10 mouse cellular contexts compared by ENCODE assay signal in the genomic region with DNA sequence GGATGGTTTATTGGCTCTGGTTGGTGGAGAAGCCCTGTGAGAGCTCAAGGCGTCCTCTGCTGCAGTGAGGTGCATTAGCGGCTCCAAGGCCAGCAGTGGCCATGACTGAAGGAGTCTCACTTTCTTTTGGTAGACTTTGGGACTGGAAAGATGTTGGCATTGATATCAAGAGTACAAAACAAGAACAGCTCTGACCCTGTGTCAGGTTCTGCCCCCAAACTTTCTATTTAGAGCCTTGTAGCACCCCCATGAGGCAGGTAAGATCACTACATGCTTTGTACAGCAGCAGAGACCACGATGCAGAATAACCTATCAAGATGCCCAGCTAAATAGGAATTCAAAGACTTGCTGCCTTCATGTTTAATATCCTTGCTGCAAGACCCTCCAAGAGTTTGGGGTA. TPM values are rescaled to one million over a fixed set of nuclear protein-coding genes. Genes with fewer than 3 reads are reported as not detected.
DNase-seq lines count a peak whose midpoint lies in the region; ATAC-seq lines count a peak whose summit lies in the region.
"Had no signal": no experiment of that assay in that cellular context is flagged by ENCODE, and none has a peak within 500 bp of the region (broad histone marks: within the 10 kb centered on the region; RNA-seq: fewer than 3 reads in every experiment).

No protein-coding gene starts in this region.

- peaks cover 3% of the 10 kb centered on the region for H3K27me3 ChIP-seq in lung, embryonic 16.5 days (ENCODE audit: control insufficient read depth, insufficient read depth, low read depth, low read length)
- H3K27me3 ChIP-seq in forebrain, embryonic 16.5 days (replicated peaks; ENCODE audit: control insufficient read depth, insufficient read depth, low read length) = no peaks in the 10 kb centered on the region
- H3K27me3 ChIP-seq in midbrain, embryonic 16.5 days (ENCODE audit: control insufficient read depth, insufficient read depth, low read depth, low read length) = no peaks in the 10 kb centered on the region
- H3K27me3 ChIP-seq in liver, embryonic 11.5 days (replicated peaks; ENCODE audit: control insufficient read depth, insufficient read depth, low read length) = peaks cover 7% of the 10 kb centered on the region; the same call in 1 of the 2 replicates

- H3K4me2 ChIP-seq in lung, embryonic 16.5 days (ENCODE audit: low read depth, low read length) = peak overlapping the region; percentile 33; the same call in 1 of the 2 replicates
- H3K4me2 ChIP-seq in forebrain, embryonic 16.5 days (ENCODE audit: low read length) = peak overlapping the region; percentile 44; the same call in 1 of the 2 replicates
- H3K4me2 ChIP-seq in midbrain, embryonic 16.5 days (ENCODE audit: low read length) = peak overlapping the region; percentile 47
- no peak overlapping the region for H3K4me2 ChIP-seq in liver, embryonic 11.5 days

- H3K27ac ChIP-seq in lung, embryonic 16.5 days (ENCODE audit: low read length) = no peak overlapping the region
- H3K27ac ChIP-seq in forebrain, embryonic 16.5 days (ENCODE audit: low read length) = no peak overlapping the region
- H3K27ac ChIP-seq in midbrain, embryonic 16.5 days (ENCODE audit: low read length) = no peak overlapping the region
- H3K27ac ChIP-seq in liver, embryonic 11.5 days (ENCODE audit: low read depth, low read length) = no peak overlapping the region

- no peak overlapping the region for H3K4me3 ChIP-seq in lung, embryonic 16.5 days (ENCODE audit: low read length)
- H3K4me3 ChIP-seq in forebrain, embryonic 16.5 days (replicated peaks; ENCODE audit: low read length) = no peak overlapping the region
- H3K4me3 ChIP-seq in midbrain, embryonic 16.5 days (ENCODE audit: low read depth, low read length) = peak overlapping the region; percentile 19; the same call in 1 of the 2 replicates
- H3K4me3 ChIP-seq in liver, embryonic 11.5 days (ENCODE audit: low read depth, low read length) = no peak overlapping the region
- H3K4me3 ChIP-seq: erythroblast, embryonic 14.5 days; megakaryocyte, embryonic 14.5 days had no signal

- H3K36me3 ChIP-seq in lung, embryonic 16.5 days (ENCODE audit: control insufficient read depth, insufficient read depth, low read length) = no peaks in the 10 kb centered on the region
- no peaks in the 10 kb centered on the region for H3K36me3 ChIP-seq in forebrain, embryonic 16.5 days (ENCODE audit: control insufficient read depth, insufficient read depth)
- no peaks in the 10 kb centered on the region for H3K36me3 ChIP-seq in midbrain, embryonic 16.5 days (ENCODE audit: control insufficient read depth, insufficient read depth, low read length)
- no peaks in the 10 kb centered on the region for H3K36me3 ChIP-seq in liver, embryonic 11.5 days (ENCODE audit: control insufficient read depth, insufficient read depth, low read length)

- H3K9me3 ChIP-seq in lung, embryonic 16.5 days (ENCODE audit: control insufficient read depth, low read length) = no peaks in the 10 kb centered on the region
- no peaks in the 10 kb centered on the region for H3K9me3 ChIP-seq in forebrain, embryonic 16.5 days (ENCODE audit: control insufficient read depth, low read length)
- H3K9me3 ChIP-seq in midbrain, embryonic 16.5 days (replicated peaks; ENCODE audit: control insufficient read depth, low read length, poor library complexity, severe bottlenecking) = no peaks in the 10 kb centered on the region
- H3K9me3 ChIP-seq in liver, embryonic 11.5 days (ENCODE audit: control insufficient read depth, low read length) = no peaks in the 10 kb centered on the region
- H3K9me3 ChIP-seq: megakaryocyte, embryonic 14.5 days had no signal

- no peaks in the 10 kb centered on the region for H3K4me1 ChIP-seq in lung, embryonic 16.5 days (replicated peaks; ENCODE audit: control insufficient read depth, insufficient read depth, low read length)
- peaks cover 5% of the 10 kb centered on the region; the same call in 1 of the 2 replicates for H3K4me1 ChIP-seq in forebrain, embryonic 16.5 days (replicated peaks; ENCODE audit: control insufficient read depth, insufficient read depth, low read length)
- H3K4me1 ChIP-seq in midbrain, embryonic 16.5 days (ENCODE audit: control insufficient read depth, insufficient read depth, low read length) = no peaks in the 10 kb centered on the region; the same call in 1 of the 2 replicates
- no peaks in the 10 kb centered on the region for H3K4me1 ChIP-seq in liver, embryonic 11.5 days (replicated peaks; ENCODE audit: control insufficient read depth, insufficient read depth, low read length)
- H3K4me1 ChIP-seq: megakaryocyte, embryonic 14.5 days had no signal

- no peak for ATAC-seq in lung, embryonic 16.5 days (ENCODE audit: low read depth)
- ATAC-seq in forebrain, embryonic 16.5 days = 0 out of 2 replicates have a peak, but pooled peaks have one; percentile 6
- ATAC-seq in midbrain, embryonic 16.5 days = 0 out of 2 replicates have a peak, but pooled peaks have one; percentile 4
- no peak for ATAC-seq in liver, embryonic 11.5 days (replicated peaks; ENCODE audit: low FRiP score)

- peak; percentile 55 to 57 for DNase-seq in cerebellum, adult 18-20 months
- DNase-seq in cerebellum, adult 11 months = no peak
- DNase-seq in lung, postnatal 10 days = no peak
- DNase-seq in adrenal gland, adult 8-10 months = no peak
- no peak for DNase-seq in liver, embryonic 11.5 days (ENCODE audit: low spot score)

- H3K9ac ChIP-seq in lung, embryonic 16.5 days (ENCODE audit: low read length) = no peak overlapping the region
- H3K9ac ChIP-seq in forebrain, embryonic 16.5 days (replicated peaks; ENCODE audit: low read depth, low read length) = no peak overlapping the region
- no peak overlapping the region for H3K9ac ChIP-seq in midbrain, embryonic 16.5 days (ENCODE audit: low read depth, low read length)
- H3K9ac ChIP-seq in liver, embryonic 11.5 days (ENCODE audit: low read depth, low read length) = no peak overlapping the region

- WGBS in lung, embryonic 16.5 days = 53% methylated on average over 3 of the region's 3 CpGs
- WGBS in forebrain, embryonic 16.5 days = 61% methylated on average over 3 of the region's 3 CpGs
- WGBS in midbrain, embryonic 16.5 days = 63% methylated on average over 3 of the region's 3 CpGs
- WGBS in liver, embryonic 11.5 days = 52% methylated on average over 3 of the region's 3 CpGs

RNA-seq across cellular contexts. Expression of a gene that starts 23.4 kb away (rescaled TPM):
- polyA plus RNA-seq in lung, embryonic 16.5 days (2015; fragmentation: Nextera tagmentation; extraction: Ambion mirVana) = not detected in 2 replicates
- not detected in 2 replicates for polyA plus RNA-seq in forebrain, embryonic 16.5 days (2015; fragmentation: Nextera tagmentation; extraction: Ambion mirVana)
- polyA plus RNA-seq in midbrain, embryonic 16.5 days (2015; fragmentation: Nextera tagmentation; extraction: Ambion mirVana) = not detected in 2 replicates
- not detected for total RNA-seq in adrenal gland, adult 8-10 months (2022)
- polyA plus RNA-seq in liver, embryonic 11.5 days (2014; fragmentation: Nextera tagmentation; extraction: Ambion mirVana) = not detected in 2 replicates
- polyA plus RNA-seq: erythroblast, embryonic 14.5 days had no signal

RNA-seq across cellular contexts. Expression of a gene that starts 58.5 kb away (rescaled TPM):
- polyA plus RNA-seq in lung, embryonic 16.5 days (2015; fragmentation: Nextera tagmentation; extraction: Ambion mirVana) = 0.72 and 0.80 TPM in 2 replicates
- polyA plus RNA-seq in forebrain, embryonic 16.5 days (2015; fragmentation: Nextera tagmentation; extraction: Ambion mirVana) = 0.72 and 0.94 TPM in 2 replicates
- 1.6 TPM in 2 replicates for polyA plus RNA-seq in midbrain, embryonic 16.5 days (2015; fragmentation: Nextera tagmentation; extraction: Ambion mirVana)
- total RNA-seq in adrenal gland, adult 8-10 months (2022) = 1 to 10 TPM in 2 of 4 experiments, under 1 TPM in 2; 0.61 to 2.3 (median 1.1) TPM
- polyA plus RNA-seq in liver, embryonic 11.5 days (2014; fragmentation: Nextera tagmentation; extraction: Ambion mirVana) = 0.05 and 0.08 TPM in 2 replicates

Comparison
In these comparisons a context has a peak if more than half of its experiments do, and no peak if none do; other contexts are left out.
1. DNase-seq: peak in cerebellum, adult 18-20 months (2 of 2); none in cerebellum, adult 11 months (single experiment), lung, postnatal 10 days (single experiment), adrenal gland, adult 8-10 months (single experiment) and liver, embryonic 11.5 days (single experiment).
2. ATAC-seq: peak in forebrain, embryonic 16.5 days (single experiment) and midbrain, embryonic 16.5 days (single experiment); none in lung, embryonic 16.5 days (single experiment) and liver, embryonic 11.5 days (single experiment).